Mouse (Mus musculus): ENCODE data around the gene Scarb1. TPM values are rescaled to one million over a fixed set of nuclear protein-coding genes. Genes with fewer than 3 reads are reported as not detected.
A peak's percentile ranks its signal among the peaks of the same experiment; 100 is the strongest.

The Scarb1 gene
- polyA plus RNA-seq, 1 experiment from 2014 or later, result 58.0 TPM

DNA sequence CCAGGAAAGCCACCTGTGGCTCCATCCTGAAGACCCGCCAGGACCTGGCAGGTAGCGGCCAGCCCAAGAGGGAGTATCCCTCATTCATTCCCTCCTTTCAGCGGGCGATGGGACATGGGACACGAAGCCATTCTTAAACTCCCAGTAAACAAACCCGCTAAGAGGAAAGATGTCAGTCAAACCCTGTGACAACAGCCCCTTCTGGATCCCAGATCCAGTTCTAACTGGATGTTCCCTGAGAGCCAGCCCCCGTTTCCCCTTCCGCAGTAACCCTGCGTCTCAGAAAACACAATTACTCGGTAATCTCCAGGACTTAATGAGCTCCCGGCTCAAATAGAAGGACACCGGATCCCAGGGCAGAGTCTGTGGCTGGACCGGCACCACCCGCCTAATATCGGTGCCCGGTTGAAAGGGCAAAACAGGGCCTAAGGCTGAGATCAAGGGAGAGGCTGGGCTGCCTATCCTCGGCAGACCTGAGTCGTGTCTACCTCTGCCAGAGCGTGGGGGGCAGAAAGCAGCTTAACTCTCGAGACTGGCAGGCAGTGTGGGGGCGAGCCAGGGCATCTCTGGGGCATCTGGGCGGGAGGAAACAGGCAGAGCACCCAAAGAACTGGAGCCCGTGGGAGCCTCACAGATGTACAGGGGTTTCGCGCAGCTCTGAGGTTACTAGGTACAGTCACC, 903 bp downstream of the Scarb1 start:
- peak overlapping the region; percentile 80 for H3K4me2 ChIP-seq
- H3K4me1 ChIP-seq (ENCODE audit: insufficient read depth), result peaks cover 6% of the 10 kb centered on the region
- peak overlapping the region; percentile 48; the same call in 1 of the 2 replicates for H3K27ac ChIP-seq (ENCODE audit: low read depth)
- H3K27me3 ChIP-seq (ENCODE audit: insufficient read depth, low read length), result no peaks in the 10 kb centered on the region
- no peak for TF ChIP-seq CTCF (IDR thresholded peaks at IDR 0.05; ENCODE audit: low read depth)
- H3K4me3 ChIP-seq (ENCODE audit: low read depth, low read length), result peak overlapping the region; percentile 76
- 5% methylated on average over 25 of the region's 25 CpGs for WGBS
- no peaks in the 10 kb centered on the region for H3K9me3 ChIP-seq (ENCODE audit: low read depth, low read length)
- H3K9ac ChIP-seq, result peak overlapping the region; percentile 68
- H3K36me3 ChIP-seq (ENCODE audit: insufficient read depth), result no peaks in the 10 kb centered on the region
- no peak; the same call in 1 of the 2 replicates for ATAC-seq (ENCODE audit: insufficient read depth)
- DNase-seq, result peak; percentile 67

DNA sequence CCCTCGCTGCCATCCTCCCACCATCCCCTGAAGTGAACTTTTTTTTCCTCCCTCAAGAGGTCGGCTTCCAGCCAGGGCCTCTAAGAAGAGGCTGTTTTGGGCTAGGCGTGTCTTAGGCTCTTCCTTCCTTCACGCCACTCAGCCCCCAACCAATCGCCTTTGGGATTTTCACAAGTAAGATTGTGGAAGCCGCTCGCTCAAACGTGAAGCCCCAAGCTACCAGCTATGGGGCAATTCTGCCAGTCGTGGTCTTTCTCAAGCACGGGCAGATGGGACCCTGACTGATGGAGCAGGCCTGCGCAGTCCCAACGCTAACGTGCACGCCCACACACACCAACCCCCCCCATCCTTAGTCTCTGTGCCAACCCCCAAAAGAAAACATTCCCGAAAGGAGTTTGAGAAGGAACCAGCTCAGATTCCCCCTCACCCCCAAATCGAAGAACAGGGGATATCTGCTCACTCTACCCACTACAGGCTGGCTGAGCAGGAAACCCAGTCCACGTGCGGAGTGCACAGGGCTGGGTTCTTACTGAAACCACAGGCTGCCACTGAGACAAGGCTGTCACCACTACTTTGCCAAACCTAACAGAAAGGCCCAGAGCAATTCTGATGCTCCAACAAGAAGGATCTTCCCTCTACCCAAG, 1.7 kb downstream of the Scarb1 start:
- Histone ChIP-seq H3K27ac (ENCODE audit: low read depth) (peak overlapping the region; percentile 48; the same call in 1 of the 2 replicates), H3K27me3 (ENCODE audit: insufficient read depth, low read length) (no peaks in the 10 kb centered on the region), H3K9ac (peak overlapping the region; percentile 68), H3K36me3 (ENCODE audit: insufficient read depth) (no peaks in the 10 kb centered on the region), H3K4me2 (peak overlapping the region; percentile 80), H3K4me1 (ENCODE audit: insufficient read depth) (peaks cover 6% of the 10 kb centered on the region), H3K4me3 (ENCODE audit: low read depth, low read length) (peak overlapping the region; percentile 76), H3K9me3 (ENCODE audit: low read depth, low read length) (no peaks in the 10 kb centered on the region)
- peak; percentile 26; the same call in 1 of the 2 replicates for ATAC-seq (ENCODE audit: insufficient read depth)
- TF ChIP-seq CTCF (IDR thresholded peaks at IDR 0.05; ENCODE audit: low read depth), result no peak
- peak; percentile 88 for DNase-seq
- 3% methylated on average over 18 of the region's 18 CpGs for WGBS

DNA sequence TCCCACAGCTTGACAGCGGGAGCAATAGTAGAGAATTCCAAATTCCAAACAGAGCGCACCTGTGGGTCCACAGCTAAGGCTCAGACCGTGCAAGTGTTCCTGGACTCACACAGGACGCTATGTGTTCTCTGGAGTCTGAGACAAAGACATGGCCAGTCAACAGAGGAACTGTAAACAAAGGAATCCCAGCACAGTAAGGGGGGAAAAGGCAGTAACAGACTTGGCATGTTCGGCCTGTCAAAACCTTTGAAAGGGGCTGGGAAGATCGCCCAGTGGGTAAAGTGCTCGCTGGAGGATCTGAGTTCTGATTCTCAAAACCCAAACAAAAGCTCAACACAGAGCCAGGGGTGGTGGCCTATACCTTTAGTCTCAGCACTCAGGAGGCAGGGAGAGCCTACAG, 3.4 kb downstream of the Scarb1 start:
- 63% methylated on average over 7 of the region's 7 CpGs for whole genome bisulfite sequencing
- no peak for DNase-seq
- ATAC-seq (ENCODE audit: insufficient read depth), result no peak
- Histone ChIP-seq H3K27me3 (ENCODE audit: insufficient read depth, low read length) (no peaks in the 10 kb centered on the region), H3K27ac (ENCODE audit: low read depth) (no peak overlapping the region), H3K4me1 (ENCODE audit: insufficient read depth) (peaks cover 6% of the 10 kb centered on the region), H3K9me3 (ENCODE audit: low read depth, low read length) (no peaks in the 10 kb centered on the region), H3K4me3 (ENCODE audit: low read depth, low read length) (no peak overlapping the region), H3K36me3 (ENCODE audit: insufficient read depth) (no peaks in the 10 kb centered on the region), H3K9ac (no peak overlapping the region), H3K4me2 (no peak overlapping the region)
- TF ChIP-seq CTCF (IDR thresholded peaks at IDR 0.05; ENCODE audit: low read depth), result no peak

DNA sequence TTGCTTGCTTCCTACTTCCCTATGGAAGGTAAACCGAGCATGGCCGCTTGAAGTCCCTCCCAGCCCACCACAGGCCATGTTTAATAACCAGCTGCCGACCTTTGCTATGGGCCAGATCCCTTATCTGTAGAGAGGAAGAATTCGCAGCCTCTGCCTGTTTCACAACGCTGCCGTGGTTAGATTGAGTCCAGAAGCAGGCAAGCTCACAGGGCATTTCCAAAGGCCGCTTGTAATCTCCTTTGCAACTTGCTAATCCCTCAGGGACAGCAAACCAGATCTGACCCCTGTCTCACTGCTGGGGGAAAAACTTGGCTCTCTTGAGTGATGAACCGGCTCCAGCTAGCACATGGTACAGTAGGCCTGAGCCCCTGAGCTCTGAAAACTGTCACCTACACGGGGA, 3.9 kb downstream of the Scarb1 start:
- WGBS, result 38% methylated on average over 9 of the region's 9 CpGs
- H3K4me2 ChIP-seq, result no peak overlapping the region
- DNase-seq (no peak), ATAC-seq (ENCODE audit: insufficient read depth) (no peak)
- no peaks in the 10 kb centered on the region for H3K9me3 ChIP-seq (ENCODE audit: low read depth, low read length)
- no peak overlapping the region for H3K27ac ChIP-seq (ENCODE audit: low read depth)
- no peaks in the 10 kb centered on the region for H3K36me3 ChIP-seq (ENCODE audit: insufficient read depth)
- no peak overlapping the region for H3K4me3 ChIP-seq (ENCODE audit: low read depth, low read length)
- no peak for TF ChIP-seq CTCF (IDR thresholded peaks at IDR 0.05; ENCODE audit: low read depth)
- H3K4me1 ChIP-seq (ENCODE audit: insufficient read depth), result peaks cover 6% of the 10 kb centered on the region
- H3K9ac ChIP-seq, result no peak overlapping the region
- no peaks in the 10 kb centered on the region for H3K27me3 ChIP-seq (ENCODE audit: insufficient read depth, low read length)

DNA sequence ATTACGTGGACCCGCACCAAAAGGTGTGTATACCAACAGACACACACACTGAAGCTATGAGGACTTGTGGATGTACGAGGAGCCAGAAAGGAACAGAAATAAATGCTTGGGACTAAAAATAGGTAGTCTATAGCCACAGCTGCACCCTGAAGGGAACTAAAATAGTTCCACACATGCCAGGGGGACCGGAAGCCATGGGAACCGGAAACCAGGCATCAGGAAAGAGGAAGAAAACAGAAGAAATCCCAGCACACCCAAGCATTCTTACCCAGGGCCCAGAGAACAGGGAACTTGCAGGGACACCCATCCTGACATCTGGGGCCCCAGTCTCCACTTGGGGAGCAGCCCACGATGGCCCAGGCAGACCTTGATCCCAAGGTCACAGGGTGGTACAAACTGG, 7.9 kb downstream of the Scarb1 start:
- no peak overlapping the region for H3K9ac ChIP-seq
- no peaks in the 10 kb centered on the region for H3K4me1 ChIP-seq (ENCODE audit: insufficient read depth)
- H3K9me3 ChIP-seq (ENCODE audit: low read depth, low read length), result no peaks in the 10 kb centered on the region
- no peak for TF ChIP-seq CTCF (IDR thresholded peaks at IDR 0.05; ENCODE audit: low read depth)
- no peaks in the 10 kb centered on the region for H3K36me3 ChIP-seq (ENCODE audit: insufficient read depth)
- ATAC-seq (ENCODE audit: insufficient read depth) (no peak), DNase-seq (no peak)
- no peak overlapping the region; the same call in 1 of the 2 replicates for H3K27ac ChIP-seq (ENCODE audit: low read depth)
- 73% methylated on average over 6 of the region's 6 CpGs for WGBS
- H3K27me3 ChIP-seq (ENCODE audit: insufficient read depth, low read length), result no peaks in the 10 kb centered on the region
- no peak overlapping the region for H3K4me3 ChIP-seq (ENCODE audit: low read depth, low read length)
- H3K4me2 ChIP-seq, result no peak overlapping the region

DNA sequence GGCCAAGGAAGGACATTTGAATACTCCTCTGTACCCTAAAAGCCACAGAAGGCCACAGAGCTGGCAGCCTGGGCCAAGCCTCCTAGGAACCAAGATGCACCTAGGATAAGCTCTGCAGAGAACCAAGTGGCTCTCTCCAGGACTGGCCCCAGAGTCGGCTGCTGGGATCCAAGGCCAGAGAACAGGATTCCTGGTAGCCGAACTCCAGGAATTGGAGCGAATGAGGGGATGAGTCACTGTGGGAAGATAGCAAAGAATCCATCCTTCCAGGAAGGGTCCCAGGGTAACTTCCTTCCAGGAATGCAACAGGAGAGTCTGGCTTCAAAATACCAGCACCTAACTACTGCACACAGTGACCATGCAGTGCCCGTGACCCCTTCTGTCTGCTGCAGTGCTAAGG, 8.6 kb downstream of the Scarb1 start:
- Histone ChIP-seq H3K27me3 (ENCODE audit: insufficient read depth, low read length) (no peaks in the 10 kb centered on the region), H3K36me3 (ENCODE audit: insufficient read depth) (no peaks in the 10 kb centered on the region), H3K4me1 (ENCODE audit: insufficient read depth) (no peaks in the 10 kb centered on the region), H3K9me3 (ENCODE audit: low read depth, low read length) (no peaks in the 10 kb centered on the region), H3K4me3 (ENCODE audit: low read depth, low read length) (no peak overlapping the region), H3K27ac (ENCODE audit: low read depth) (no peak overlapping the region; the same call in 1 of the 2 replicates), H3K9ac (no peak overlapping the region), H3K4me2 (no peak overlapping the region)
- WGBS, result 74% methylated on average over 4 of the region's 4 CpGs
- no peak for TF ChIP-seq CTCF (IDR thresholded peaks at IDR 0.05; ENCODE audit: low read depth)
- DNase-seq (no peak), ATAC-seq (ENCODE audit: insufficient read depth) (no peak)

DNA sequence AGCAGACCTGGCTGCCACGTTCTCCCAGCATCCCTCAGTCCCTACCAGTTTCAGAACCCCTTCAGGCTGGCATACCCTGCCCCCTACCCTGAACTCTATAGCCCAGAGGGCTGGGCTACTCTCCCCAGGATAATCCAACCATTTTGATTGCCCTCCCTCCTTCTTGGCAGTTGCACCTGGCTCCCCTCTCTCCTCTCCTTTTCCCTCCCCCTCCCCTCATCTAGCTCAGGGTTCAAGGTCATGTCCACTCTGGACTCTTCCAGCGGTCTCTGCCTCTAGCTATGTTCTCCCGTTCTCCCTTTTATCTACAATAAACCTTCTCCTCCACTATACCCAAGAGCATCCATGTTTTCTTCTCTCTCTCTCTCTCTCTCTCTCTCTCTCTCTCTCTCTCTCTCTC, 9.1 kb downstream of the Scarb1 start:
- TF ChIP-seq CTCF (IDR thresholded peaks at IDR 0.05; ENCODE audit: low read depth), result no peak
- no peak for DNase-seq
- H3K4me1 ChIP-seq (ENCODE audit: insufficient read depth), result no peaks in the 10 kb centered on the region
- no peak overlapping the region for H3K27ac ChIP-seq (ENCODE audit: low read depth)
- no peaks in the 10 kb centered on the region for H3K36me3 ChIP-seq (ENCODE audit: insufficient read depth)
- ATAC-seq (ENCODE audit: insufficient read depth), result no peak
- H3K27me3 ChIP-seq (ENCODE audit: insufficient read depth, low read length), result no peaks in the 10 kb centered on the region
- H3K9ac ChIP-seq, result no peak overlapping the region
- no peak overlapping the region for H3K4me3 ChIP-seq (ENCODE audit: low read depth, low read length)
- 48% methylated on average over 3 of the region's 3 CpGs for WGBS
- no peaks in the 10 kb centered on the region for H3K9me3 ChIP-seq (ENCODE audit: low read depth, low read length)
- no peak overlapping the region for H3K4me2 ChIP-seq

All from lung, embryonic 14.5 days (tissue).